Mouse (Mus musculus) kidney, postnatal 25 days (tissue): ENCODE measurements around the gene Ptpn12.
"Not testable (repeated sequence)": the region's sequence is repeated elsewhere in the genome, so short reads cannot be mapped to it uniquely, and the experiment has no call there.

Source experiments
- DNase-seq, 2 experiments: peaks; one replicate each; pipeline ENCODE4 v3.0.0; 2021; ENCODE audit warnings: mixed read lengths in 2 of 2

The Ptpn12 gene

DNA sequence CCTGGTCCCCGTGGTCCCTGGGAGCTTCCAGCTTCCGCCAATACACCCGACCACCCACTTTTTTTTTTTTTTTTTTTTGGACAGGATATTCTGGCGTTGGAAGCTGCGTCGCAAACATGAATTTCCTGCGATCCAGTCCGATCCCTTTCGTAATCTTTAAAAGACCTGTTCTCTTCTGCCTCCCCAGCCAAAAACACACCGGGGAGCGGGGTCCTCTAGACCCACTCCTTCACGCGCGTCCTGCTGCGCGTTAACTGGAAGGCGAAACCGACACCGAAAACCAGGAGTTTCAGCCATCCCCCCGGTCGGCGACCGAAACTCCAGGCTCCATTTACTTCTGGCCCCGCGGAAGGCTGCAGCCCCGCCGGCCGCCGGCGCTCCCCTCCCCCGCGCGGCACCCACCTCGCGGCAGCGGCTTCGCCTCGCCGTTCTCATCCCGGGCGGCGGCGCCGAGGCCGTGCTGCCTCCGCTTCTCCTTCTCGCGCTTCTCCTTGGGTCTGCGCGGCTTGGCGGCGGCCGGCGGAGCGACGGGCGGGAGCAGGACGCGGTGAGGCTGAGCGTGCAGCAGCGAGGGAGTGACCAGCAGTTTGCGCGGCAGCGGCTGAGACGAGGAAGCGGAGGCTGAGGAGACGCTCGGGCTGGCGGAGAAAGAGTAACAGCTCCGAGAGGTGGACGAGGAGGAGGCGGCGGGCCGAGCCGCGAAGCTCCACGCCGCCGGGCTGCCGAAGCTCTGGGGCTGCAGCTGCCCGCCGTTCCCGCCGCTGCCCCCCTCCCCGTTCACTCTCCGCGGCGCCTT, 104.7 kb downstream of the Ptpn12 start:
- DNase-seq = peak; percentile 44 to 74

DNA sequence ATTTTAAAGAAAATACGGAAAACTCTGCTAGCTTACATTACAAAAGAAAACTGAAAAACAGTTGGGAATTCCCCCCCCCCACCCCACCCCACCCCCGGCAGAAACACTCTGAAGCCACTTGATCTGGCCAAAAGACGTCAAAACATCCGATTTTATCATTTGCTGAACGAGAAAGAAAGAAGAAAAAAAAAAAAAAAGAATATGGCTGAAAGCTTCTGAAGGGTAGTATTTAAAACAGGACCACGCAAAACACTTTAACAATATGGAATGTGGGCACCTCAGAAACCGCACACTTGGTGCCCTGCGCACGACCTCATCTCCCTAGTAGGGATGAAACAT, 105.2 kb downstream of the Ptpn12 start:
- no peak for DNase-seq

DNA sequence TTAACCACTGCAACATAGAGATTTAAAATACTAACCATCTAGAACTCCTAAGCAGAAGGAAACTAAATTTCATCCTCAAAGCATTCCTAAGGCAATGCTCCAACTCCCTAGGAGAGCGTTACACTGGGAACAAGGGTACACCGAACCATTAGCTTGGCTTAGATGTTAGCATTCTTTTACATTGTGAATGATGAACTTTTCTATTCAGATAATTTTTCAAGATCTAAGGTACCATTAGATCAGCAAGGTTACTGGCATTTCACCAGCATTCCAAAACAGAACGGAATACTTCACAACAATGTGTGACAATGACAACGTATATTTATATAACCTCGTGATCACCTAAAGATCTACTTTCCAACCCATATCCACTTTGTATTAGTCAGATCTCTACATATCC, 105.6 kb downstream of the Ptpn12 start:
- DNase-seq = no peak

DNA sequence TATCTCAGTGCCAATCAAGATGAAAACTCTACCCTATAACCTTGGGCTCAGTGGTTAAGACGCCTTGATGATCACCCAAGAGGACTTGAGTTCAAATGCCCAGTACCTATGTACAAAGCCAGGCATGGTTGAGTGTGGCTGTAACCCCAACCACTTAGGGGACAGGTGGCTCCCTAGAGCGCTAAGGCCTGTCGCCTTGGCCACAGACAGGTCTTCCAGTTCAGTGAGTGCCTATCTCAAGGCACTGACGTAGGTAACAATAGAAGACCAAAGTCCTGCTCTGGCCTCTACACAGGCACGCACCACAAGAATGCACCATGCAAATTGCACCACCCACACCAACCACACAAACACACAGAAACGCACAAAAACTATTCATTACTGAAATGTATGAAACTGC, 108.8 kb downstream of the Ptpn12 start:
- no peak for DNase-seq

DNA sequence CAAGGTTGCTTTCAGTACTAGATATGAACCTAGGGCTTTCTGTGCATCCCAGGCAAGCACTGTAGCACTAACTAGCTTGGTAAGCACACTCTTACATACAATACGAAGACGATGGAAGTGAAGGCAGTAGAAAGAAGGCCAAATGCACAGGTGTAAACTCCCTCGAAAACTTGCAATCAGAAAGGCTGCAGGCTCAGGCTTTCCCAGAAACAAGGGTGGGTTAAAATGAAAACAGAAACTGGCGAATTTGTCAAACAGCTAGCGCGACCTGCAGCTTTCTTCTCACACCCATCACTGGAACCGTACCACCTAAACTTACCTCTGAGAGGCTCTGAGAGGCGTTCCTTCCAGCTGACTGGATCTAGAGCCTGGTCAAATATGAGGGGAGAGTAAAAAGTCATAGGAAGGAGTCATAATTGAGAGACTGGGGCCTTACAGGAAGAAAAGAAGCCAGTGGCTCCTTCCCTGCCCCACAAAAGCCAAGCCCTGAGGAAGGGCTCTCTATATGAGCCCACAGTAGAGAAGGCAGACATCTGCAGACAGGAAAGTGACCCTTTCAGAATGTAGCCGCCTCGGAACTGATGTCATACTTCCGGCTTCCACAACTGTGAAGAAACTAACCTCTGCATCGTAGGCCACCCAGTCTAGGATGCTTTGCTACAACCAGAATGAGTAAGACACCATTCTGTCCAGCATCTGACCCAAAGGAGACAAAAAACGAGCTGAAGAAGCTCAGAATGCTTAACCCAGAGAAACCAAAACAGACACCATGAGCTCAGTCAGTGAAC, 110.6 kb downstream of the Ptpn12 start:
- DNase-seq = peak in 1 of 2 experiments; percentile 21

DNA sequence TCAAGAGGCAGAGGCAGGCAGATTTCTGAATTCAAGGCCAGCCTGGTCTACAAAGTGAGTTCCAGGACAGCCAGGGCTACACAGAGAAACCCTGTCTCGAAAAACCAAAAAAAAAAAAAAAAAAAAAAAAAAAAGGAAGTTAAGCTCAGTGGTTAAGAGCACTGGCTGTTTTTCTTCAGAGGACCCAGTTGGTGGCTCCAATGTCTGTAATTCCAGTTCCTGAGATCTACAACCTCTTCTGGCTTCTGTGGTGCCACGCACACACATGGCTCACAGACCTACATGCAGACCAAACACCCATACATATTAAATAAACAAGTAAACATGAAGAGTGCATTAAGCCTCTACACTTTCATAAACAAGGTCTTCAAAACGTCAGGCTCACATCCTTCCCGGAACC, 111.9 kb downstream of the Ptpn12 start:
- DNase-seq = not testable (repeated sequence)

DNA sequence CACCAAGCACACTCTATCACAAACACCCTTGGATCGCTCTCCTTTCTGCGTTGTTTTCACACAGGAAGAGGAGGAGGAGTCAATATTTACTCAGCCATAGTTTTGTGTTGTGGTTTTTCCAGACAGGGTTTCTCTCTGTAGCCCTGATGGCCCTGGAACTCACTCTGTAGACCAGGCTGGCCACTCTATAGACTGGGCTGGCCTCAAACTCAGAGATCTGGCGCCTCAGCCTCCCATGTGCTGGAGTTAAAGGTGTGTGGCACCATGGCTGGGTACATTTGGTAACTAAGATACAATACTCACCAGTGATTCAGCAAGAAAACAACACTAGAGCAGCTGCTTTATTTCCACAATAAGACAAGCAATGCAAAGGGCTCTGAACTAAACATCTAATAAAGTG, 113.2 kb downstream of the Ptpn12 start:
- no peak for DNase-seq

DNA sequence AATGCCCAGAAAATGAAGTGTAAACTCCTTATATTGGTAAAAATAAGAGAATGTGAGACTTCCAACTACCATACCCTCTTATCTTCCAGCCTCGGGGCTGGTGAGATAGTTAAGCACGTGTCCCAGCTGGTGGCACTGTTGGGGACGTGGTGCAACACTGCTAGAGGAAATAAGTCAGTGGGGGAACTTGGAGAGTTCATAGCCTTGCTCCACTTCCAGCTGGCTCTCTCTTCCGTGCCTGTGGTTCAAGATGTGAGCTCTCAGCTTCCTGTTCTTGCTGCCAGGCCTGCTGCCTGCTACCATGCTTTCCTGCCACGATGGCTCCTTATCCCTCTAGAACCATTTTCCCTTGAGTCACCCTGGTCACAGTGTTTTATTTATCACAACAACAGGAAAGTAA, 114.5 kb downstream of the Ptpn12 start:
- peak; percentile 13 to 42 for DNase-seq

DNA sequence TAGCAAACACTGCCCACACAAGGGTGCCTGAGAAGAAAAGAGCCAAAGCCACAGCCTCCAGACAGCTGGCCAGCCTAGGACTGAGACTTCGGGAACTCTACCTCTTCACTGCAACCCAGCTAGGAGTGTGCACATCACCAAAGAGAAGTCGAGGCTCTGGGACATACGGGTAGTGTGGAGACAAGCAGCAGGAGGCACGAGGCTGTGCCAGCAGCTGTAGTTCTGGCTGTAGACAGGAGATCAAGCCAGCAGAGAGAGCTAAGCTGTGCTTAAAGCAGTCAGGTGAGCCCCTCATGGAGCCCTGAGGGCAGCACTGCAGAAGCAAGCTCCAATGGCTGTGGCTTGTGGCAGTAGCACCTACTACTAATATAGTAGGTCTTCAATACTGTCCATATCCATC, 115.0 kb downstream of the Ptpn12 start:
- no peak for DNase-seq

DNA sequence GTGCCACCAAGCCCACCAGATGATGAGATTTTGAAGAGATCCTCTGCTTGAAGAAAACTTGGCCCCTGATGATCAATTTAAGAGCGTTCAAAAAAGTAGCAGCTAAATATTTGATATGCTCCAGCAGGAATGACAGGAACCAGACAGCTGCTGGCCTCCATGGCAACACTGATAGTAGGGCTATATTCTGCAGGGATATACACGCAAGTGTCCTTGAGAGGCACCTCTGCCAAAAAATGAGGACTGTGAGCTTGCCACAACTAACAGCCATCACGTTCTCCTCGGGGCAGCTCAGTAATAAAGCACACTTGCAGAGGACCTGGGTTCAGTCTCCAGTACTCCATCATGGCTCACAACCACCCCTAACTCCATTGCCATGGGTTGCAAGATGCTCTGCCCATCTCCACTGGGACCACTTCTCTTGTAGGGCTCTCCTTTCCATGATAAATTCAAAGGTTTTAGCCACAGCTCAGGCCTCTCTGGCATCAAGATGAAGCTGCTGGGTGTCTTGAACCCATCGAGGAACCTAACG, 115.6 kb downstream of the Ptpn12 start:
- DNase-seq = no peak

DNA sequence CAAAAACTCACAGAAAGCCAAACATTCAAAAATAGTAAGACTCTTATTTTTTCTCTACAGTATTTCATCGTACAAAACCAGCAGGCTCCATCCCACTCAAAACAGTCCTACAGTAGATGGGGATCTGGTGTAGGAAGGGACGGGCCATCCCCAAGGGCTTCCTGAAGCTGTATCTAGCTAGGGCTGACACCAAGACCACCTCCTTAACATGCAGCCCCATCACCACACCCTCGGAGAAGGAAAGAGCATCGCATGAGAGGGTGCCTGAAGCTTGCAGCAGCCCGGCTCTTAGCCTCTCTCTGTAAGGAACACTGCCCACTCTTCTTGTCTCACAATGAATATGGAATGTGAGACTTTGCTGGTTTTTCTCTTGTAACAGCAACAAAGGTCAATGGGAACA, 117.2 kb downstream of the Ptpn12 start:
- DNase-seq = no peak
